Mouse (Mus musculus) left cerebral cortex, postnatal 25 days (tissue): Measurements from ENCODE around the gene 1500009L16Rik. TPM values are rescaled to one million over a fixed set of nuclear protein-coding genes. Genes with fewer than 3 reads are reported as not detected.

ENCODE experiments used
- DNase-seq, 2 experiments: peaks; one replicate each; pipeline ENCODE4 v3.0.0; 2022; ENCODE audit warnings: low spot score in 2 of 2, mixed read lengths in 1 of 2
- intact Hi-C: fragments of 180-260 bp; cut with DNase I; formaldehyde crosslinking; loops from one replicate; pipeline ENCODE4 v1.15.1; 2025
- total RNA-seq, 2 experiments: library from RNA; stranded (reverse); gene quantifications; 2 replicates each; pipeline ENCODE4 v1.2.3; 2021

Gene 1500009L16Rik
- total RNA-seq, 2 experiments from 2014 or later, result 13.3 to 21.9 TPM

DNA sequence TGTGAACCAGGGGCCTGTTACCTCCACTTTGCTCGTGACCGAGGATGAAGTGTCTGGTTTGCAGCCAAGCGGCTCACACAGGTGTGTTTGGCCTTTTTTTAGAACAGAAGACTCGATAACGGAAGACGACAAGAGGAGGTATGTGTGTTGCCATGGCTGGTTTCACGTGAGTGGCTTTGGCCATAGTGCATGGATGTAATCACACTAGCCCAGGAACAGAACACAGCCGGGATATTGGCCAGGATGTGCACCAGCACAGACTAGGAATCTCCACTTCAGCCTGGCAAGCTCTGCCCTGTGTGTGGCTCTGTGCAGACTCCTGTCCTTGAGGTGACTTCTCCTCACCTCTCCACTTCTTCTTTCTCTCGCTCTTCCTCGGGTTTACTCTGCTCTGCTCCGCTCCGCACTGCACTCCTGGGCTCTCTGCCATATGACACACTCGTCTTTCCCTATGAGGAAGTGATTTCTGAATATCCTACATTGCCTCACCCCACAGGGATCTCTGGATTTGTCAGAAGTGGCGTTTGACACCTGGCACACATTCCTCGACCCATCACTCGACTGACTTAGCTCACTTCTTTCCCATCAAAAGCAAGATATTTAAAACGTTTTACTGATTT, 34.8 kb downstream of the 1500009L16Rik start:
- DNase-seq, result no peak
- intact Hi-C loops, result no loop called here

GRCm38 (mm10) chr10:83758732-83759131, 36.1 kb downstream of the 1500009L16Rik start:
- peak in 1 of 2 experiments; percentile 29 for DNase-seq

DNA sequence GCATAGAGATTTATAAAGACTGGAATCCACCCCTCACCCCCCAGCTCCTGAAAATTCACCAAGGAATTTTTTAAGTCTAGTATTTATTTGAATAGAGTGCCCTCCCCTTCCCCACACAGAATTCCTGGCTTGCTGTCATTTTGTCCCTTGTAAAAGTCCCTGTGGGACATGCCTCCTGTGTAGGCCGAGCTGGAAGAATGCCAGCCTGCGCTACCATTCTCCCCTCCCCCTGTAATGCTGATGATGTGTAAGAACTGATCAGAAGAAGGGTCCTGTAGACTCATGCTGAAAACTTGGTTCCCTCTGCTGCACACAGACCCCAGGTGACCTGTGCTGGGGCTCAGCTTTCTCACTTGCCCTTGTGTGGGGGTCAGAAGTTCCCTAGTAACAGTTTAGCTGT, 37.9 kb downstream of the 1500009L16Rik start:
- no peak for DNase-seq
- intact Hi-C loops, result no loop called here

More at GRCm38 (mm10) chr10:83758732-83759131, 36.1 kb downstream of the 1500009L16Rik start:
- intact Hi-C loops, result no loop called here

- DNase-seq, result no peak
- intact Hi-C loops, result no loop called here
These were observed 41.2 kb downstream of the 1500009L16Rik start for GRCm38 (mm10) chr10:83763891-83764290.

GRCm38 (mm10) chr10:83766882-83767281, 44.2 kb downstream of the 1500009L16Rik start:
- DNase-seq, result no peak
- intact Hi-C loops, result no loop called here

- peak; percentile 74 to 83 for DNase-seq
- intact Hi-C loops, result loop anchor here (5.0 kb wide), 3 partner anchors 129 to 199 kb away; partner anchors contain the start of gene Appl2
These were observed 53.7 kb downstream of the 1500009L16Rik start for GRCm38 (mm10) chr10:83776272-83776878.

DNA sequence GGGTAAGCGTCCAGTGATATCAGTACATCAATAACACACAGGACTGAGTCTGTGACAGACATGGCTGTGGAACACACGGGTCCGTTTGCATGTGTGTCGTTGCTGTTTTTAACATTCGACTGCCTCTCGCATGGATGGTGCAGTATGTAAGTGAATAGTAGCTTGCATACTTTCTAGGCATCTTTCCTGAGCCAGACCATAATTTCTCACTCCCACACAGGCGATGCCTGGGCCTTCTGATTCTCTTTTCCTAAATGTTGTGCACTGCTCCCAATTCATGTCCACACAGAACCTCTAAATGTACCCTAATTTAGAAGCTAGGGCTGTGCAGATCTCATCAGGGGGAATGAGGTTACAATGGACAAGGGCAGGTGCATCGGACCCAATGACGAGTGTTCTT, 54.6 kb downstream of the 1500009L16Rik start:
- intact Hi-C loops, result loop anchor here (5.0 kb wide), 3 partner anchors 130 to 200 kb away; partner anchors contain the start of gene Appl2
- peak in 1 of 2 experiments; percentile 27 for DNase-seq

- no peak for DNase-seq
- intact Hi-C loops, result no loop called here
These were observed 59.2 kb downstream of the 1500009L16Rik start for GRCm38 (mm10) chr10:83781854-83782253.

GRCm38 (mm10) chr10:83782371-83783120, 59.9 kb downstream of the 1500009L16Rik start:
- intact Hi-C loops, result no loop called here
- DNase-seq, result no peak

DNA sequence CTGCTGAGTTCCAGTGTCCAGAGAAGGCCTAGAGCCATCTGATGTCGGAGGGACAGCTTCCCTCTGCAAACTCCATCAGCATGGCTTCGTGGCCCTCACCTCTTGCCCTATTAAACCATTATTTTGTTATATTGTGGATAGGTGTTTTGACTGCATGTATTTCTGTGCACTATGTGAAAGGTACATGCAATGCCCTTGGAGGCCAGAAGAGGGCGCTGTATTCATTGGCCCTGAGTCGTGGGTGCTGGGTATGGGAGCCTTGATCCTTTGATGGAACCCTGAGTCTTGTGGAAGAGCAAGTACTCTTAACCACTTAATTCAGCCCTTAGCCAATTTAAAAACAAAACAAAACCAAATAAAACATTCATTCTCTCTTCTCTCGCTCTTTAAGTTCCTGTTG, 62.3 kb downstream of the 1500009L16Rik start:
- DNase-seq, result peak in 1 of 2 experiments; percentile 17
- intact Hi-C loops, result no loop called here

- intact Hi-C loops, result no loop called here
These were observed 63.1 kb downstream of the 1500009L16Rik start for GRCm38 (mm10) chr10:83785627-83786392.

GRCm38 (mm10) chr10:83795088-83795487, 72.4 kb downstream of the 1500009L16Rik start:
- intact Hi-C loops, result no loop called here
- peak in 1 of 2 experiments; percentile 42 for DNase-seq

More at GRCm38 (mm10) chr10:83785627-83786392, 63.1 kb downstream of the 1500009L16Rik start:
- DNase-seq, result no peak

- no peak for DNase-seq
- intact Hi-C loops, result no loop called here
These were observed 72.8 kb downstream of the 1500009L16Rik start for GRCm38 (mm10) chr10:83795500-83795899.

DNA sequence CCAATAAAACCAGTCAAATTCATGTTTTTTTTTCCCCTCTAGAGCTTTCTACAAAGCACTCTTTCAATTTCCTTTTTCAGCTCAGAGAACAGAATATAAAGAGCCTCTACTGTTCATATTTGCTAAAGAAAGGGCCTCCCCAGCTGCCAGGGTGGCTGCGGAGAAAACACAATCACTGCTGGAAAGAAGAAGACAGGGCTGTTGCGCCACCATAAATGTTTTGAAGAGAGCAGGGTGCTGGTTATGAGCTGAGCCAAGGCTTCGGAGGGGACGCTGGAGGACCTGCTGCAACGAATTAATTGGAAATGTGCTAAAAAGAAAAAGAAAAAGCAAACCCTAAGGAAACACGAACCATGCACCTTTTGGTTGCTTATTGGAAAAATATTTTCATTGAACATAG, 81.4 kb downstream of the 1500009L16Rik start:
- no peak for DNase-seq

GRCm38 (mm10) chr10:83805201-83805718, 82.6 kb downstream of the 1500009L16Rik start:
- intact Hi-C loops, result no loop called here
- DNase-seq, result no peak

More for the DNA sequence above, 81.4 kb downstream of the 1500009L16Rik start:
- intact Hi-C loops, result no loop called here

DNA sequence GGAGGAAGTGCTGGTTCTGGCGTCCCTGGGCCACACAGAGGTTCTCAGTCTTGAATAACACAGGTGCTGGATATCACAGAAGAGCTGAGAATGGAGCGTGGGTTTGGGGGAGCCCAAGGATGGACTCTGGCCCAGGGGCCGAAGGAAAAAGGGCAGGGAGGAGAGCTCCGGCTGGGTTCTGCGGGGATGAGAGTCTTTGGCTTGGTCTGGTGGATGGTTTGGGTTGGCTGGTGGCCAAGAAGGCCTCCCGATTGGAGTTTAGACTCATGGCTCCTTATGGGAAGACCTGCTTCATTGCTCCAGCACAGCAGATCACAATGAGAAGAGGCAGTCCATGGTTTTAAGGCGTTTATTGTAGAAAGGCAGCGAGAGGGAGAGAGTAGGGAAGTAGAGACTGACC, 84.6 kb downstream of the 1500009L16Rik start:
- intact Hi-C loops, result no loop called here
- DNase-seq, result no peak
